Mouse (Mus musculus) heart, embryonic 10.5 days (tissue): ENCODE results near the gene Pank4. TPM values are rescaled to one million over a fixed set of nuclear protein-coding genes. Genes with fewer than 3 reads are reported as not detected.

Experiments used
- DNase-seq: peaks from one replicate; pipeline ENCODE4 v3.0.0-alpha.2; 2017; ENCODE audit warnings: low spot score
- H3K27ac ChIP-seq: fragments of 300-500 bp; sonication (generic); 2 replicates; pipeline ENCODE4 v1.5.1; 2016; ENCODE audit warnings: mild to moderate bottlenecking
- H3K27me3 ChIP-seq: fragments of 300-500 bp; sonication (generic); 2 replicates; pipeline ENCODE4 v1.6.1; 2016; ENCODE audit warnings: mild to moderate bottlenecking; ENCODE audit not compliant: poor library complexity, insufficient read depth, severe bottlenecking
- H3K36me3 ChIP-seq: fragments of 300-500 bp; sonication (generic); 2 replicates; pipeline ENCODE4 v1.6.1; 2016; ENCODE audit warnings: mild to moderate bottlenecking, moderate library complexity
- H3K4me1 ChIP-seq: fragments of 300-500 bp; sonication (generic); 2 replicates; pipeline ENCODE4 v1.6.1; 2016; ENCODE audit warnings: mild to moderate bottlenecking
- H3K4me3 ChIP-seq: fragments of 300-500 bp; sonication (generic); 2 replicates; pipeline ENCODE4 v1.5.1; 2016; ENCODE audit warnings: mild to moderate bottlenecking, moderate library complexity
- H3K9me3 ChIP-seq: fragments of 300-500 bp; sonication (generic); 2 replicates; pipeline ENCODE4 v1.6.1; 2016; ENCODE audit warnings: mild to moderate bottlenecking, moderate library complexity
- WGBS: fragments of 180-500 bp; shearing (Covaris S2); methylation state at CpG from one replicate; pipeline ENCODE4 v1.1.7; 2016; 5-methylcytosine and 5-hydroxymethylcytosine counted together
- polyA plus RNA-seq: library from polyadenylated mRNA; unstranded; fragments of >200 nt; fragmentation: Nextera tagmentation; extraction: Ambion mirVana; gene quantifications from 2 replicates; pipeline ENCODE4 v1.2.1, GENCODE M21; 2016

Gene Pank4
- polyA plus RNA-seq: 45.3 and 49.2 TPM in 2 replicates

GRCm38 (mm10) chr4:154963901-154964580, at the start of gene Pank4:
Gene Pank4 (plus strand): TSS chr4:154964123.
- Histone ChIP-seq H3K27me3 (peaks cover 46% of the 10 kb centered on the region), H3K36me3 (peaks cover 14% of the 10 kb centered on the region), H3K27ac (peak within 1 kb of the TSS; percentile 97), H3K9me3 (no peaks in the 10 kb centered on the region), H3K4me3 (peak within 1 kb of the TSS; percentile 94), H3K4me1 (peaks cover 60% of the 10 kb centered on the region)
- under 1% methylated on average over 66 of the region's 66 CpGs for WGBS
- peak; percentile 96 for DNase-seq

GRCm38 (mm10) chr4:154914252-154914651, 49.7 kb upstream of the Pank4 start:
- WGBS: 91% methylated on average over 4 of the region's 4 CpGs
- Histone ChIP-seq H3K4me1 (peaks cover 16% of the 10 kb centered on the region), H3K27ac (no peak overlapping the region), H3K9me3 (no peaks in the 10 kb centered on the region), H3K4me3 (no peak overlapping the region), H3K36me3 (no peaks in the 10 kb centered on the region), H3K27me3 (no peaks in the 10 kb centered on the region)
- no peak for DNase-seq

GRCm38 (mm10) chr4:154914707-154915106, 49.2 kb upstream of the Pank4 start:
- DNase-seq: no peak
- Histone ChIP-seq H3K27ac (no peak overlapping the region), H3K36me3 (no peaks in the 10 kb centered on the region), H3K4me3 (no peak overlapping the region), H3K27me3 (no peaks in the 10 kb centered on the region), H3K4me1 (peaks cover 16% of the 10 kb centered on the region), H3K9me3 (no peaks in the 10 kb centered on the region)
- 68% methylated on average over 3 of the region's 3 CpGs for WGBS

GRCm38 (mm10) chr4:154915286-154915685, 48.6 kb upstream of the Pank4 start:
- 73% methylated on average over 10 of the region's 10 CpGs for WGBS
- DNase-seq: no peak
- H3K36me3 ChIP-seq: no peaks in the 10 kb centered on the region
- H3K9me3 ChIP-seq: no peaks in the 10 kb centered on the region
- peaks cover 15% of the 10 kb centered on the region for H3K4me1 ChIP-seq
- no peak overlapping the region for H3K27ac ChIP-seq
- H3K27me3 ChIP-seq: no peaks in the 10 kb centered on the region
- no peak overlapping the region for H3K4me3 ChIP-seq

GRCm38 (mm10) chr4:154916662-154917061, 47.3 kb upstream of the Pank4 start:
- H3K9me3 ChIP-seq: no peaks in the 10 kb centered on the region
- 76% methylated on average over 4 of the region's 4 CpGs for WGBS
- H3K27ac ChIP-seq: no peak overlapping the region
- no peaks in the 10 kb centered on the region for H3K27me3 ChIP-seq
- H3K4me3 ChIP-seq: no peak overlapping the region
- peaks cover 1% of the 10 kb centered on the region for H3K4me1 ChIP-seq
- no peaks in the 10 kb centered on the region for H3K36me3 ChIP-seq
- no peak for DNase-seq

- Histone ChIP-seq H3K36me3 (no peaks in the 10 kb centered on the region), H3K27me3 (peaks cover 15% of the 10 kb centered on the region; the same call in 1 of the 2 replicates), H3K4me1 (peaks cover 5% of the 10 kb centered on the region), H3K27ac (no peak overlapping the region), H3K9me3 (no peaks in the 10 kb centered on the region), H3K4me3 (no peak overlapping the region)
- DNase-seq: no peak
- 83% methylated on average over 4 of the region's 4 CpGs for WGBS
Observed at GRCm38 (mm10) chr4:154922291-154922690, 41.6 kb upstream of the Pank4 start.

- 73% methylated on average over 5 of the region's 5 CpGs for WGBS
- H3K27ac ChIP-seq: no peak overlapping the region
- no peak for DNase-seq
- H3K36me3 ChIP-seq: no peaks in the 10 kb centered on the region
- H3K27me3 ChIP-seq: peaks cover 15% of the 10 kb centered on the region; the same call in 1 of the 2 replicates
- no peaks in the 10 kb centered on the region for H3K9me3 ChIP-seq
- peaks cover 11% of the 10 kb centered on the region for H3K4me1 ChIP-seq
- H3K4me3 ChIP-seq: no peak overlapping the region
Observed at GRCm38 (mm10) chr4:154922931-154923330, 41.0 kb upstream of the Pank4 start.

- H3K27me3 ChIP-seq: peaks cover 21% of the 10 kb centered on the region; the same call in 1 of the 2 replicates
- H3K4me1 ChIP-seq: peaks cover 22% of the 10 kb centered on the region
- H3K4me3 ChIP-seq: no peak overlapping the region
- DNase-seq: no peak
- H3K36me3 ChIP-seq: no peaks in the 10 kb centered on the region
- 48% methylated on average over 4 of the region's 4 CpGs for WGBS
- no peaks in the 10 kb centered on the region for H3K9me3 ChIP-seq
- H3K27ac ChIP-seq: no peak overlapping the region; the same call in 1 of the 2 replicates
Observed at GRCm38 (mm10) chr4:154925413-154925812, 38.5 kb upstream of the Pank4 start.

GRCm38 (mm10) chr4:154926969-154927898, 36.7 kb upstream of the Pank4 start:
- peaks cover 21% of the 10 kb centered on the region; the same call in 1 of the 2 replicates for H3K27me3 ChIP-seq
- H3K4me1 ChIP-seq: peaks cover 22% of the 10 kb centered on the region
- no peaks in the 10 kb centered on the region for H3K36me3 ChIP-seq
- DNase-seq: no peak
- H3K9me3 ChIP-seq: no peaks in the 10 kb centered on the region
- peak overlapping the region; percentile 42 for H3K4me3 ChIP-seq
- peak overlapping the region; percentile 85 for H3K27ac ChIP-seq
- WGBS: 57% methylated on average over 9 of the region's 9 CpGs

- Histone ChIP-seq H3K9me3 (no peaks in the 10 kb centered on the region), H3K4me3 (peak overlapping the region; percentile 42), H3K36me3 (no peaks in the 10 kb centered on the region), H3K27ac (peak overlapping the region; percentile 85), H3K27me3 (0 out of 2 replicates have a peak, but pooled peaks cover 17% of the 10 kb centered on the region), H3K4me1 (peaks cover 22% of the 10 kb centered on the region)
- 35% methylated on average over 5 of the region's 5 CpGs for WGBS
- no peak for DNase-seq
Observed at GRCm38 (mm10) chr4:154927899-154928337, 36.0 kb upstream of the Pank4 start.

GRCm38 (mm10) chr4:154928395-154929087, 35.4 kb upstream of the Pank4 start, which contains the start of gene Tnfrsf14:
Gene Tnfrsf14 (minus strand): TSS chr4:154928563.
- H3K27ac ChIP-seq: peak within 1 kb of the TSS; percentile 85
- peak; percentile 86 for DNase-seq
- H3K9me3 ChIP-seq: no peaks in the 10 kb centered on the region
- H3K36me3 ChIP-seq: no peaks in the 10 kb centered on the region
- peak within 1 kb of the TSS; percentile 42 for H3K4me3 ChIP-seq
- H3K27me3 ChIP-seq: 0 out of 2 replicates have a peak, but pooled peaks cover 14% of the 10 kb centered on the region
- 15% methylated on average over 12 of the region's 12 CpGs for WGBS
- peaks cover 24% of the 10 kb centered on the region for H3K4me1 ChIP-seq

- H3K4me1 ChIP-seq: peaks cover 25% of the 10 kb centered on the region
- no peaks in the 10 kb centered on the region for H3K36me3 ChIP-seq
- no peak for DNase-seq
- H3K9me3 ChIP-seq: no peaks in the 10 kb centered on the region
- WGBS: 74% methylated on average over 12 of the region's 12 CpGs
- H3K27ac ChIP-seq: peak overlapping the region; percentile 85
- H3K27me3 ChIP-seq: 0 out of 2 replicates have a peak, but pooled peaks cover 20% of the 10 kb centered on the region
- no peak overlapping the region for H3K4me3 ChIP-seq
Observed at GRCm38 (mm10) chr4:154929088-154929660, 34.7 kb upstream of the Pank4 start.
